Mouse (Mus musculus) brain, adult 2 months (tissue): ENCODE results near the gene C5ar2.

ENCODE experiments used
- DNase-seq: peaks from one replicate; pipeline ENCODE4 v3.0.0; 2011; ENCODE audit warnings: low read depth, low spot score

The C5ar2 gene

GRCm38 (mm10) chr7:16201136-16201535 is 42.8 kb downstream of the C5ar2 start:
- DNase-seq, result no peak

- no peak for DNase-seq
These were observed 45.4 kb downstream of the C5ar2 start for GRCm38 (mm10) chr7:16198540-16198939.

- DNase-seq, result no peak
These were observed 46.8 kb downstream of the C5ar2 start for GRCm38 (mm10) chr7:16197166-16197565.

DNA sequence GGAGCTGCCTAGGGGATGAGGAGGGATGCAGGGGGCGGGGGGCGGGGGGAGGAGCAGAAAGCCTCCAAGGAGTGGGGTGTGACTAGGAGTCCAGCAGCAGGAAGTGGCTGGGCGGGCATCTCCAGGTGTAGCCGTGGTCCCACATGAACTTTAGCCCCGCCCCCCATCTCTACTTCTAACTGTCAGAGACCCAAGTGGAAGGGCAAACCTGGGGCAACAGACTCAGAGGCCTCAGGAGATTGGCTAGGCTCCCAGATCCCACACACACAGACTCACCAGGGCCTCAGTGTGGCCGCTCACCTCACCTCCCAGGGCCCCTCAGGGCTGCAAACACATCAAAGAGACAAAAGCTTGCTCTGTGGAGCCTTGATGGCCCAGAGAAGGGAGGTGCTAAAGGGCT is 47.3 kb downstream of the C5ar2 start:
- DNase-seq, result no peak

GRCm38 (mm10) chr7:16193702-16194101 is 50.3 kb downstream of the C5ar2 start:
- no peak for DNase-seq

- peak; percentile 77 for DNase-seq
These were observed 51.6 kb downstream of the C5ar2 start for GRCm38 (mm10) chr7:16192315-16192714.

- DNase-seq, result no peak
These were observed 56.5 kb downstream of the C5ar2 start for GRCm38 (mm10) chr7:16187494-16187893.
